Mouse (Mus musculus): ENCODE data around the gene Slc6a5. TPM values are rescaled to one million over a fixed set of nuclear protein-coding genes. Genes with fewer than 3 reads are reported as not detected.

Slc6a5 gene
- not detected for polyA plus RNA-seq (2014; fragmentation: Illumina TruSeq; extraction: RNeasy Lipid Tissue Mini Kit (QIAGEN cat#74804); ENCODE audit: low read depth, low replicate concordance)

GRCm38 (mm10) chr7:49909850-49910249, at the start of gene Slc6a5:
Gene Slc6a5 (plus strand): TSS chr7:49910146.

DNA sequence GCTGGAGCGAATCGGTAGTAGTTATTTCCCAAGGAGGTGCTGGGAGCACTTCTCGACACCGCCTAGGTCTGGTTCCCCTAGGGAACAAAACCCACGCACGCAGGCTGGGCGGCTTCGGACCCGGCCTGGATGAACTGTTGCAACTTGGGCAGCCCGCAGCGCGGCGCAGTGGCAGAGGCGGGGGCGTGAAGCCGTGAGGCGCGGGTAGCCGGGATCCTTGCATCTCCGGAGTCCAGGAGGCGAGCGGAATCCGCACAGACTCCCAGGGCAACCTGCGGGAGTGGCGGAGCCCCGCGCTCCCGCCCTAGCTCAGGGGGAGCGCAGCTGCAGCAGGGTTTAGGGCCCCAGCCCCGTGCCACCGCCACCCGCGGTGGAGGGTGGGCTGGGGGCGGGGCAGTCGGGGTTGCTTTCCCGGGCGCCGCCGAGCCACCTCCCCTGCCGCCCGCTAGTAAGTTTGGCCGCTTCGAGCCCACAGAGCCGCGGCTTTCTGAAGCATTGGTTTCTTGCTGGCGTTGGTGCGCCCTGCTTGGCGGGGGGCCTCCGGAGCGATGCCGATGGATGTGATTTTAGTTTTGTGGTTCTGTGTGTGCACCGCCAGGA, 65.0 kb downstream of the Slc6a5 start, which contains the start of gene Nell1:
Gene Nell1 (plus strand): TSS at position 24 of the 600 bp plus-strand sequence.

Other genes with a start within 250 kb of the Slc6a5 start
- gene Htatip2, start 151.0 kb upstream of the Slc6a5 start, polyA plus RNA-seq (2014; fragmentation: Illumina TruSeq; extraction: RNeasy Lipid Tissue Mini Kit (QIAGEN cat#74804); ENCODE audit: low read depth, low replicate concordance), result 16.6 TPM
- 7.7 TPM for gene Prmt3, start 131.8 kb upstream of the Slc6a5 start, polyA plus RNA-seq (2014; fragmentation: Illumina TruSeq; extraction: RNeasy Lipid Tissue Mini Kit (QIAGEN cat#74804); ENCODE audit: low read depth, low replicate concordance)
- gene Nell1, start 64.7 kb downstream of the Slc6a5 start, polyA plus RNA-seq (2014; fragmentation: Illumina TruSeq; extraction: RNeasy Lipid Tissue Mini Kit (QIAGEN cat#74804); ENCODE audit: low read depth, low replicate concordance), result 0.18 TPM

Data from testis, adult 10 weeks (tissue).